Mouse (Mus musculus) kidney, postnatal 14 days (tissue): ENCODE measurements around the gene Arid4a.
A peak's percentile ranks its signal among the peaks of the same experiment; 100 is the strongest.
"Not testable (repeated sequence)": the region's sequence is repeated elsewhere in the genome, so short reads cannot be mapped to it uniquely, and the experiment has no call there.

Source experiments
- DNase-seq: peaks from one replicate; pipeline ENCODE4 v3.0.0; 2022; ENCODE audit warnings: mixed read lengths

Arid4a gene

GRCm38 (mm10) chr12:71055537-71055936, 39.7 kb downstream of the Arid4a start:
- DNase-seq: no peak

- no peak for DNase-seq
Observed at GRCm38 (mm10) chr12:71059741-71060140, 44.0 kb downstream of the Arid4a start.

- DNase-seq: no peak
Observed at GRCm38 (mm10) chr12:71069846-71070245, 54.1 kb downstream of the Arid4a start.

DNA sequence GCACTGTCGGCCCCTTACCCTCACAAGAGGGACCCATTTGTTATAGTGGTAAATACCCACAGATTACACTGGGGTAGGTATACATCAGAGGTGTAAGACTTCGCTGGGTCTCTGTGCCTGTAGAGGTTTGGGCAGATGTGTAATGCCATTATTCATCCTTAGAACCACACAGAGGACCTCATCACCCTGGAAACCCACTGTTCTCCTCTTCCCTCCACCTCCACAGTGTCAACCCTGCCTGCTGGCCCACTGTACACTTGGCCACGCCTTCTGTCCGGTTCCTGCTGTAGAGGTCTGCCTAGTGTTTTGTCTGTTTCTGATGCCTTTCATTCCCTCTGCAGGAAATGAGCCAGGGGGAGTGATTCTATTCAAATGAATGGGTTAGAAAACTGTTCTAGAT, 56.3 kb downstream of the Arid4a start:
- DNase-seq: no peak

DNA sequence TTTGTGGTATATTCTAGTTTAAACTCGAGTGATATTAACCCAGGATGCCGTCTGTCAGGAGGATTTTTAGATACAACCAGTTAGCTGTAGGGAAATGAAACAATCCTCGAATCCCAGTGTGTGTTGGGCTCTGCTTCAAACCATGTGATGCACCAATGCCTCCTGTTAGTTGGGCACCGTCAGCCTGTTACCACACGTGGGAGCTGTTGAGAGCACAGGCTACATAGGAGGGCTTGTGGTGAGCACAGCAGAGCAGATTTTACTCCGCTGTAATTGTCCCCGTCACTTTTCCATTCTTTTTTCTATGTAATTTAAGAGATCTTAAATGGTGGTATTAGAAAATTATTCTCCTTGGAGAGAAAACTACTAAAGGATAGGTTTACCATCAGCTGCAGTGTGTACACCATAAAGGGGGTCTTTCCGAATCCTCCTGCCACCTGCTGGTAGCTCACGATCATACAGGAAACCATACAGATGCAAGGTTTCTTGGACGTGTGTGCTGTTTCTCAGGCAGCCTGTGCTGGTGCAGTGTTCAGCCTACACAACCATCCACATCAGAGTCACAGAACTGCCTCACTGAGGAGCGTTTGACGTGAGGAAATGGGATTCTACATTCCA, 57.4 kb downstream of the Arid4a start:
- DNase-seq: peak; percentile 32

DNA sequence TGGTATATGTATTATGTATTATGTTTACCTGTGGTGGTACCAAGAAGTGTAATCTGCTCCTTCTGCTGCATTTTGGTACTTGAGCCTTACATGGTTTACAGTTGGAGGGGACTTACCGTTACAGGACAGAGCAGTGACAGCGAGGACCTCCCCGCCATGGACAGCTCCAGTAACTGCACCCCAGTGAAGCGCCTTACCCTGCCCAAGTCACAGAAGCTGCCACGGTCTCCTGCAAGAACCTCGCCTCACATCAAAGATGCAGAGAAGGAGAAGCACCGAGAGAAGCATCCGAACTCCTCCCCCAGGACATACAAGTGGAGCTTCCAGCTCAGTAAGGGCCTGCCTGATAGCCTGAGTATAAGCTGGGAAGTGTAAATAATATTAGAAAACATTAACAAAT, 70.5 kb downstream of the Arid4a start:
- DNase-seq: no peak

DNA sequence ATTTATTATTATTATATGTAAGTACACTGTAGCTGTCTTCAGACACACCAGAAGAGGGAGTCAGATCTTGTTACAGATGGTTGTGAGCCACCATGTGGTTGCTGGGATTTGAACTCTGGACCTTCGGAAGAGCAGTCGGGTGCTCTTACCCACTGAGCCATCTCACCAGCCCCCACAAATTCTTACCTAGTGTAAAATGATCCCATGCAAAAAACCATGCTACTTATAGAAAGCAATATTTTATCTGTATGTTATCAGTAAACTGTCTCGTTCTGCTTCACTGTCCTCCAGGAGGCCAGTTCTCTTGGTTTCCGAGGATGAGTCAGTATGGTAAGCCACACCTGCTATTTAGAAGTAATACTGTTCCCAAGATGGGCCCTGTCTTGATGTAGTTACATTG, 88.5 kb downstream of the Arid4a start:
- DNase-seq: not testable (repeated sequence)

DNA sequence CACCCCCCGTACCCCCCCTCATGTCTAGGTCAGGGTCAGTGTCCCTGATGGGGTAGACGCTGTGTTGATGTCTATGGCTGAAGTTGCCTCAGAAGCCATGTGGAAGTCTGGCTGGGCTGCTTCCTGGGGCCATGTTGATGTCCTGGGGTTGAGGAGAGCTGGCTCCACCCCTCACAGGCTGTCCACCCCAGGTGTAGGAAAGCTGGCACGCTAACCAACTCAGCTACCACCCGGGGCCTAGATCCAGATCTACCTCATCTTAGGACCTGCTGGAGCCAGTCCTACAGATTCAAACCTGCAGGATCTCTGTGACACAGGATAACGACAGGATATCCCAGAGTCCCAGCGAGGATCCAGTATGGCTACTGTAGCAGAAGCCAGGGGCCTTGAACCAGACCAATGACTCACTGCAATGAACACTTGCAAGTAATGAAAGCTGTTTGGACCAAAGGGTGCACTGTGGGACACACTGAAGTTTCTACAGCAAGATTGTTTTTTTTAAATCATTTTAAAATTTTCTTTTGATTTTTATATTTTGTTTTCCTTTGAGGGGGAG, 91.5 kb downstream of the Arid4a start:
- DNase-seq: no peak

GRCm38 (mm10) chr12:71111331-71111730, 95.5 kb downstream of the Arid4a start, which contains the start of gene Tomm20l:
Tomm20l (plus strand) TSS chr12:71111428.
- DNase-seq: peak; percentile 79

DNA sequence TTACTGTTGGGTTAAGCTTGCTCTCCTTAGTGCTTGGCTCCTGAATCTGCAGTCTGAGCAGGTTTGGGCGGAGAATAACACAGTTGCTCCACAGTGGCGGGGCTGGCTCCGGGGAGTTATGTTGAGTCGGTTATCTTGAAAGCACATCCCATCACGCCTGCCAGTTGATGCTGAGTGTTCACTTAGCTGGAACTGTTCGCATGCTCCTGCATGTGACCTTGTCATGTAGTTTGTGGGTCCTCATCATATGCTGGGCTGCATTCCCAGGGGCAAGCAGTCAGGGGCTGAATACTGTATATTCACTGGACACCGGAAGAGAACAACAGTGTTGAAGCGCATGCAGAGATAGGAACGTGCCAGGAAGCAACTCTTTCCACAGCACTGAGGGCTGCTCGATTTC, 97.3 kb downstream of the Arid4a start:
- DNase-seq: no peak

GRCm38 (mm10) chr12:71113675-71114288, 98.0 kb downstream of the Arid4a start:
- peak; percentile 69 for DNase-seq

- DNase-seq: no peak
Observed at GRCm38 (mm10) chr12:71116411-71116810, 100.6 kb downstream of the Arid4a start.

DNA sequence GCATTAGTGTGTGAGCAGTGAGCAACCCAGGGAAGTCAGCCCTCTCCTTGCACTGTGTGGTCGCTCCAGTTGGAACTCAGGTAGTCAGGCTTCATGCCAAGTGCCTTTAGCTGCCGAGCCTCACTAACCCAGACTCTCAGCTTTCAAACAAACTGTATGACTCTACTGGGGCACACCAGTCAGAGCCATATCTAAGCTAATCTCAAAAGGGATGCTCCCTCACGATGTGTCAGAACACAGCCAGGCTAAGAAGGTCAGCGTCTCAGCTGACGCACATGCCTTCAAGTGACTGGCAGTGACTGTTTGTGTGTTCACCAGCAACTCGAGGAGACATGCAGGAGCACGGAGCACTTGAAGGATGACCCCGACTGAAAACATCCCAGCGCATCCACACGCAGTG, 106.9 kb downstream of the Arid4a start:
- DNase-seq: no peak

DNA sequence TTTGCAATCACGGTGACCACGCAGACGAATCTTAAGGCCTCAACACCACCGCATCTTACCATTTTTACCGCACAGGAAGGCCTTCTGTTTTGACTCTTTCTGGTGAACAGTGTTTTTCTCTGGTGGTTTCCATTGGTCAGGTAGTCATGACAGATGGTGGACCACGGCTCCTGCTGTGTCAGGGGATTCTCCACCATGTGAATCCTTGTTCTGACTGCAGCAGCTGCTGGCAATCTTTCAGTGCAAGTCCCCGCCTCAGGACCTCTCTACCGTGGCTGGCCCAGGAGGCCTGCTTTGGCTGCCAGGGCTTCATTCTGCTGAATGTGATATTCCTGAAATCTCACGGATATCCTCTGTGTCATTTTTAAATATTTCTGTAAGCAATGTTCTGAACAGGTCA, 107.5 kb downstream of the Arid4a start:
- DNase-seq: no peak

GRCm38 (mm10) chr12:71135581-71135980, 119.8 kb downstream of the Arid4a start:
- DNase-seq: peak; percentile 15

DNA sequence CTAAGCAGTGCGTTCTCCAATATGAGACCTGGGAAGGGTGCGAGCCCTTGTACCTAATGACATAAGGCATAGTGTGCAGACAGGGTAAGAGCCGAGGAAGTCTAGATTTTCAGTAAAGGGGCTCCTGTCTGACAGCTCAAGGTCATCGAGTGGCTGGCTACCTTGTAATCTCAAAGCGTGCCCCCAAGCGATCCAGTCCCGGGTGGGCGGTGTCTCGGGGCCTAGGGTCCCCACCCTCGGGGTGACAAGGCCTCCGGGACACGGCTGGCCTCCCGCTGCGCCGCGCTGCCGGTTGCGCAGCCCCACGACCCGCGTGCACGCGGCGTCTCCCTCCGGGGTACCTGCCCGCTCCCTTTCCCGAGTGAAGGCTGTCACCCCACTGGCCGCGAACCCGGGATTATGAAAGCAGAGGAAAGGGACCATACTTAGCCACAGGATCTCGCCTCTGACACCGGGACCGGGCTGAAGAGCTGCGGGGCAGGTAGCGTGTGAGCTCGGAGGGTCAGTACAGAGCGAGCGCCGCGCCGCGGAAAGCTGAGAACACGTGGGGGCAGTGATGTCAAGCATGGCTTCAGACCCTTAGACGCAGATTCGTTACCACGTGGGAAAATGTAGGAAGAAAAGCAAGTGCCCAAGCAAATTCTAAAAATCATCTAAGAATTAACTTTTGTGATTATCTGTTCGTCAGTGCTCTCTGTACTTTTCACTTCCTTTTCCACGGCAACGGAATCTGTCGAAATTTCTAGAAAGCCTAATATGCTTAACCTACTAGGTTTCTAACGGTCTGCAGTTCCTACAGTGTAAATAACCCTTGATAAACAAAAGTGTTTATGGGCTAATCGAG, 120.6 kb downstream of the Arid4a start, which contains the start of the genes Timm9 and 2700049A03Rik:
Timm9 (minus strand) TSS at position 555 of the 844 bp plus-strand sequence.
2700049A03Rik (plus strand) TSS at position 719 of the 844 bp plus-strand sequence.
- DNase-seq: peak; percentile 86

DNA sequence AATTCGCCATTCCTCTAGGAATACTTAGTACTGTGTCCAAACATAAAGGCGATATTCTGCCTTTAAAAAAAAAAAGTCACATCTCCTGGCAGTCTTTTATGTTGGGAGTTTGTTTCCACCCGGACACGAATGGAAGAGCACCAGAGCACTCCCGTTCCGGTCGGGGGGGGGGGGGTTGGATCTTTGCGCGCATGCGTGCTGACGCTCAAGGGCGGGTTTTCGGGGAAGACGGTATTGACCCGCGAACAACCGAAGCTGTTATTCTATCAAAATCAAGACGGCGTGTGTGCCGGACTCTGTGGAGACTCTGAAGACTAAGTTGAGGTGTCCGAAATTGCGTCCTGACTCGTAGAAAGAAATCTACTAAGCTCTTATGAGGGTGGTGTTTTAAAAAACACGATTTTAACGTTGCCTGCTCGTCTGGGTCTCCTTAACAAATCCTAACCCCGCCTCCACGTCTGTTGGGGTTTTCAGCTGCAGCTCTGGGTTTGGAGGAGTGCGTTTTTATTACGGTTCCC, 121.2 kb downstream of the Arid4a start:
- peak; percentile 89 for DNase-seq

DNA sequence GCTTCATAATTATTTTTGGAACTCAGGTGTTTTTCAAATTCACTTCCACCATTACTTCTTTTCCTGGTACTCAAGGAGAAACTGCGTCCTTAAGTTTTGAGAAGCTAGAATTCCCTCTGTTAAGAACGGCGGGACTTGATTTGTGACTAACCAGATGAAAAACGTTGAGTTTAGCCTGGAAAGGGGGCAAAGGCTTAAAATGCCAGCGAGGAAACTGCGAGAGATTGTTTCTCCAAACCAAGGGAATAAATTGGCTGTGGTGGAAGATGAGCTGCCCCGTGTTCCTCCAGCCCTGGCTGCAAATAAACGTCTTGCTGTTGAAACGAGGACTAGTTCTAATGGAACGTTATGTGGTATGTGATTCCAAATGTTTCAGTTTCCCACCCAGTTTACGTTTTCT, 121.9 kb downstream of the Arid4a start:
- DNase-seq: no peak

DNA sequence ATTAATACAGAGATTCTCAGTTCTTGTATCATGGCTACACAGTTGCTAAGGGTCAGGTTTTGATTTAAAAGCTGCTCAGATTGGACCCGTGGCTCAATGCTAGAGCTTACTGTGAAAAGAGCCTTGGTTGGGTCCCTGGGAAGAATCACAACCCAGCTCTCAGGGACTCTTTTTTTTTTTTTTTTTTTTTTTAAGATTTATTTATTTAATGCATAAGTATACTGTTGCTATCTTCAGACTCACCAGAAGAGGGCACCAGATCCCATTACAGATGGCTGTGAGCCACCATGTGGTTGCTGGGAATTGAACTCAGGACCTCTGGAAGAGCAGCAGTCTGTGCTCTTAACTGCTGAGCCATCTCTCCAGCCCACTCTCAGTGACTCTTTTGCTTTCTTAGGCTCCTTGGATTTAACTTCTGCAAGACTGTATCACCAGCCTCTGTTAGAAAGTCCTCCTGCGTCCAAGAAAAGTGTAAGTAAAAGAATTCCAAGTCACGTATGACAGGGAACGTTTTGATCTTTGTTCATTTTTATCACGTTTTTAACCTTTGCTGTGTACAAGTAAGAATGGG, 123.6 kb downstream of the Arid4a start:
- DNase-seq: peak; percentile 8

- no peak for DNase-seq
Observed at GRCm38 (mm10) chr12:71141189-71141588, 125.4 kb downstream of the Arid4a start.

- DNase-seq: peak; percentile 55
Observed at GRCm38 (mm10) chr12:71147641-71148040, 131.9 kb downstream of the Arid4a start.
